Mouse (Mus musculus): ENCODE results near the gene Apol9a. TPM values are rescaled to one million over a fixed set of nuclear protein-coding genes. Genes with fewer than 3 reads are reported as not detected.

Gene Apol9a
- polyA plus RNA-seq, 1 experiment from 2014 or later: 0.33 TPM

DNA sequence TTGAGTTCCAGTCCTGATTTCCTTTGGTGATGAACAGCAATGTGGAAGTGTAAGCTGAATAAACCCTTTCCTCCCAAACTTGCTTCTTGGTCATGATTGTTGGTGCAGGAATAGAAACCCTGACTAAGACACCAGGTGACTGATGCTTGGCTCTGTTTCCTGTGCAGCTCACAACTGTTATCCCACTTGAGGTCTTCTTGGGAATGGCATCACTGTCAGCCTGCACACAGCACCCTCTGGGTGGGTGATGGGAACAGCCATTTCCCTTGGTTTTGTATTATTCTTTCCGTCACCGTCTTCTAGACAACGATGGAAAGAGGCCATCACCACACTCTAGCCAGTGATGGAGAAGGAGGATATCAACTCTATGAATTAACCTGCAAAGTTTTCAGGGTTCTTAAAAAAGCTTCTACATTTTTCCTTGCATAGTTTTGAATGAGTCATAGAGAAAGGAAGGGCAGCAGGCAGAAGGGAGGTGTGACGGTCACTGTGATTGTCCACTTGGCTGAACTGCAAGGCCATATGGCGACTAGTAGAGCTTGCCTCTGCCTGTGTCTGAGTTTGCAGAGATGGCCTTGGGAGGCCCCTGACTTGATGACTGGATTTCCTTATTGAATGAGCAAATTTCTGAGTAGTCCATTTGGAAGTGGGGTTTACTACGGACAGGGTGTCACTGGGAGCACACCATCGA lies 26.4 kb downstream of the Apol9a start:
- no peaks in the 10 kb centered on the region for H3K4me1 ChIP-seq (replicated peaks; ENCODE audit: insufficient read depth, low read length)
- no peak overlapping the region for H3K27ac ChIP-seq
- no peaks in the 10 kb centered on the region for H3K27me3 ChIP-seq (ENCODE audit: insufficient read depth, low read length)
- no peak for TF ChIP-seq CTCF (IDR thresholded peaks at IDR 0.05; ENCODE audit: low read depth)
- H3K9ac ChIP-seq (ENCODE audit: low read depth, low read length): no peak overlapping the region
- H3K4me2 ChIP-seq (ENCODE audit: low read length): no peak overlapping the region
- DNase-seq (ENCODE audit: low spot score) (no peak), ATAC-seq (replicated peaks; ENCODE audit: low FRiP score, low read depth) (no peak)
- no peaks in the 10 kb centered on the region for H3K9me3 ChIP-seq (replicated peaks; ENCODE audit: low read length)
- H3K4me3 ChIP-seq (replicated peaks; ENCODE audit: low read depth, low read length): no peak overlapping the region
- H3K36me3 ChIP-seq (ENCODE audit: insufficient read depth, low read length): no peaks in the 10 kb centered on the region
- WGBS: 86% methylated on average over 7 of the region's 7 CpGs

GRCm38 (mm10) chr15:77382880-77383279 lies 28.1 kb downstream of the Apol9a start:
- no peaks in the 10 kb centered on the region for H3K27me3 ChIP-seq (ENCODE audit: insufficient read depth, low read length)
- no peak overlapping the region for H3K27ac ChIP-seq
- H3K36me3 ChIP-seq (ENCODE audit: insufficient read depth, low read length): no peaks in the 10 kb centered on the region
- DNase-seq (ENCODE audit: low spot score): no peak
- WGBS: 65% methylated on average over 1 of the region's 1 CpGs
- ATAC-seq (replicated peaks; ENCODE audit: low FRiP score, low read depth): peak; percentile 17; the same call in 1 of the 2 replicates
- no peak overlapping the region for H3K4me2 ChIP-seq (ENCODE audit: low read length)
- H3K4me1 ChIP-seq (replicated peaks; ENCODE audit: insufficient read depth, low read length): no peaks in the 10 kb centered on the region
- TF ChIP-seq CTCF (IDR thresholded peaks at IDR 0.05; ENCODE audit: low read depth): no peak
- no peak overlapping the region for H3K9ac ChIP-seq (ENCODE audit: low read depth, low read length)
- H3K9me3 ChIP-seq (replicated peaks; ENCODE audit: low read length): no peaks in the 10 kb centered on the region
- H3K4me3 ChIP-seq (replicated peaks; ENCODE audit: low read depth, low read length): no peak overlapping the region

GRCm38 (mm10) chr15:77382271-77382850 lies 28.6 kb downstream of the Apol9a start:
- no peak for DNase-seq (ENCODE audit: low spot score)
- no peaks in the 10 kb centered on the region for H3K4me1 ChIP-seq (replicated peaks; ENCODE audit: insufficient read depth, low read length)
- no peak for TF ChIP-seq CTCF (IDR thresholded peaks at IDR 0.05; ENCODE audit: low read depth)
- H3K36me3 ChIP-seq (ENCODE audit: insufficient read depth, low read length): no peaks in the 10 kb centered on the region
- peak; percentile 61; the same call in 1 of the 2 replicates for ATAC-seq (replicated peaks; ENCODE audit: low FRiP score, low read depth)
- no peak overlapping the region for H3K27ac ChIP-seq
- no peaks in the 10 kb centered on the region for H3K27me3 ChIP-seq (ENCODE audit: insufficient read depth, low read length)
- no peaks in the 10 kb centered on the region for H3K9me3 ChIP-seq (replicated peaks; ENCODE audit: low read length)
- H3K4me3 ChIP-seq (replicated peaks; ENCODE audit: low read depth, low read length): no peak overlapping the region
- no peak overlapping the region for H3K4me2 ChIP-seq (ENCODE audit: low read length)
- WGBS: 90% methylated on average over 11 of the region's 11 CpGs
- H3K9ac ChIP-seq (ENCODE audit: low read depth, low read length): no peak overlapping the region

GRCm38 (mm10) chr15:77381481-77381880 lies 29.5 kb downstream of the Apol9a start:
- Histone ChIP-seq H3K4me3 (replicated peaks; ENCODE audit: low read depth, low read length) (no peak overlapping the region), H3K9me3 (replicated peaks; ENCODE audit: low read length) (no peaks in the 10 kb centered on the region), H3K36me3 (ENCODE audit: insufficient read depth, low read length) (no peaks in the 10 kb centered on the region), H3K4me2 (ENCODE audit: low read length) (no peak overlapping the region), H3K4me1 (replicated peaks; ENCODE audit: insufficient read depth, low read length) (no peaks in the 10 kb centered on the region), H3K27me3 (ENCODE audit: insufficient read depth, low read length) (no peaks in the 10 kb centered on the region), H3K9ac (ENCODE audit: low read depth, low read length) (no peak overlapping the region), H3K27ac (no peak overlapping the region)
- ATAC-seq (replicated peaks; ENCODE audit: low FRiP score, low read depth) (no peak), DNase-seq (ENCODE audit: low spot score) (no peak)
- WGBS: 77% methylated on average over 6 of the region's 6 CpGs
- TF ChIP-seq CTCF (IDR thresholded peaks at IDR 0.05; ENCODE audit: low read depth): no peak

- Histone ChIP-seq H3K27me3 (ENCODE audit: insufficient read depth, low read length) (no peaks in the 10 kb centered on the region), H3K4me3 (replicated peaks; ENCODE audit: low read depth, low read length) (no peak overlapping the region), H3K27ac (no peak overlapping the region), H3K36me3 (ENCODE audit: insufficient read depth, low read length) (no peaks in the 10 kb centered on the region), H3K9me3 (replicated peaks; ENCODE audit: low read length) (no peaks in the 10 kb centered on the region), H3K4me2 (ENCODE audit: low read length) (no peak overlapping the region), H3K9ac (ENCODE audit: low read depth, low read length) (no peak overlapping the region), H3K4me1 (replicated peaks; ENCODE audit: insufficient read depth, low read length) (no peaks in the 10 kb centered on the region)
- WGBS: 35% methylated on average over 4 of the region's 4 CpGs
- ATAC-seq (replicated peaks; ENCODE audit: low FRiP score, low read depth) (no peak), DNase-seq (ENCODE audit: low spot score) (no peak)
- TF ChIP-seq CTCF (IDR thresholded peaks at IDR 0.05; ENCODE audit: low read depth): no peak
These were observed 31.0 kb downstream of the Apol9a start for GRCm38 (mm10) chr15:77379921-77380320.

- H3K9ac ChIP-seq (ENCODE audit: low read depth, low read length): no peak overlapping the region
- DNase-seq (ENCODE audit: low spot score) (no peak), ATAC-seq (replicated peaks; ENCODE audit: low FRiP score, low read depth) (no peak)
- no peak overlapping the region for H3K27ac ChIP-seq
- no peaks in the 10 kb centered on the region for H3K9me3 ChIP-seq (replicated peaks; ENCODE audit: low read length)
- no peak for TF ChIP-seq CTCF (IDR thresholded peaks at IDR 0.05; ENCODE audit: low read depth)
- H3K4me3 ChIP-seq (replicated peaks; ENCODE audit: low read depth, low read length): no peak overlapping the region
- H3K27me3 ChIP-seq (ENCODE audit: insufficient read depth, low read length): no peaks in the 10 kb centered on the region
- H3K36me3 ChIP-seq (ENCODE audit: insufficient read depth, low read length): no peaks in the 10 kb centered on the region
- WGBS: 90% methylated on average over 4 of the region's 4 CpGs
- H3K4me2 ChIP-seq (ENCODE audit: low read length): no peak overlapping the region
- no peaks in the 10 kb centered on the region for H3K4me1 ChIP-seq (replicated peaks; ENCODE audit: insufficient read depth, low read length)
These were observed 33.5 kb downstream of the Apol9a start for GRCm38 (mm10) chr15:77377419-77377818.
